Comparison of ENCODE assay signal across 8 mouse cellular contexts in genomic region chr9:77655181-77655934, GRCm38 (mm10). TPM values are rescaled to one million over a fixed set of nuclear protein-coding genes. Genes with fewer than 3 reads are reported as not detected.
DNase-seq lines count a peak whose midpoint lies in the region; ATAC-seq and TF ChIP-seq lines count a peak whose summit lies in the region.

No protein-coding gene starts in this region.

- ATAC-seq in forebrain, postnatal 0 days = peak; percentile 94

- no peaks in the 10 kb centered on the region for H3K27me3 ChIP-seq in forebrain, postnatal 0 days (ENCODE audit: insufficient read depth, low read length)

- H3K36me3 ChIP-seq in forebrain, postnatal 0 days (ENCODE audit: insufficient read depth) = no peaks in the 10 kb centered on the region
- H3K36me3 ChIP-seq in macrophage (ENCODE audit: inconsistent target) = no peaks in the 10 kb centered on the region

- peak overlapping the region; percentile 59 for H3K4me3 ChIP-seq in forebrain, postnatal 0 days (ENCODE audit: low read depth, low read length)
- peak overlapping the region; percentile 70 for H3K4me3 ChIP-seq in left cerebral cortex, adult 2 months
- H3K4me3 ChIP-seq in macrophage (ENCODE audit: inconsistent target) = peak overlapping the region; percentile 9; the same call in 1 of the 2 replicates

- H3K9ac ChIP-seq in forebrain, postnatal 0 days = peak overlapping the region; percentile 56

- no peaks in the 10 kb centered on the region for H3K9me3 ChIP-seq in forebrain, postnatal 0 days (ENCODE audit: low read length)

- H3K4me1 ChIP-seq in forebrain, postnatal 0 days (ENCODE audit: insufficient read depth) = no peaks in the 10 kb centered on the region

- no peak overlapping the region for H3K27ac ChIP-seq in forebrain, postnatal 0 days (ENCODE audit: low read depth, low read length)
- H3K27ac ChIP-seq in left cerebral cortex, adult 2 months = peak overlapping the region; percentile 50; the same call in 1 of the 2 replicates
- H3K27ac ChIP-seq in macrophage = no peak overlapping the region

- DNase-seq in Muller cell, postnatal 12 days (ENCODE audit: inconsistent ontology term) = peak; percentile 68
- peak; percentile 26 to 29 for DNase-seq in cerebellum, adult 18-20 months
- peak; percentile 70 for DNase-seq in forebrain, postnatal 0 days
- peak; percentile 38 for DNase-seq in induced T-regulatory cell, adult 2 months (ENCODE audit: low read depth)
- DNase-seq in left cerebral cortex, adult 2 months (ENCODE audit: extremely low spot score in 1 of 2, low spot score in 2 of 2) = peak; percentile 35 to 60
- peak; percentile 62 for DNase-seq in retina, embryonic 14.5 days (ENCODE audit: low spot score)
- DNase-seq in urinary bladder, postnatal 25 days (ENCODE audit: low spot score) = peak; percentile 23

- H3K79me2 ChIP-seq in macrophage (ENCODE audit: inconsistent target) = no peaks in the 10 kb centered on the region

- peak overlapping the region; percentile 99 for H3K4me2 ChIP-seq in forebrain, postnatal 0 days (ENCODE audit: low read depth)

- no peak; the same call in 1 of the 2 replicates for TF ChIP-seq CTCF in forebrain, postnatal 0 days (IDR thresholded peaks at IDR 0.05; ENCODE audit: low read depth)
- TF ChIP-seq CTCF in left cerebral cortex, adult 2 months (IDR thresholded peaks at IDR 0.05) = no peak

- intact Hi-C loops in left cerebral cortex, adult 2 months (cut with DNase I) = loop anchor here (2.0 to 10.0 kb wide), 2 partner anchors 95 to 369 kb away; no protein-coding TSS in a partner anchor

- WGBS in forebrain, postnatal 0 days = 3% methylated on average over 76 of the region's 85 CpGs
- 1% methylated on average over 85 of the region's 85 CpGs for WGBS in macrophage (ENCODE audit: missing documents)

RNA-seq across cellular contexts. Expression of gene Klhl31, which starts 19.1 kb away (rescaled TPM):
- total RNA-seq in forebrain, postnatal 0 days (2014; rRNA removed) = 0.05 and 0.08 TPM in 2 replicates
- polyA plus RNA-seq in forebrain, postnatal 0 days (2015; fragmentation: Nextera tagmentation; extraction: Ambion mirVana) = 0.06 and 0.08 TPM in 2 replicates
- total RNA-seq in left cerebral cortex, adult 2 months (2021) = under 1 TPM in 1 of 2 experiments, not detected in 1; 0.07 TPM
- not detected for total RNA-seq in macrophage (2018; cell fraction: chromatin; rRNA removed)
- not detected for total RNA-seq in macrophage (2018; cell fraction: cytosol; rRNA removed)
- not detected for total RNA-seq in macrophage (2018; cell fraction: nucleus; rRNA removed)
- not detected in 3 replicates for polyA plus RNA-seq in macrophage (2018)

Comparison
In these comparisons a context has a peak if more than half of its experiments do, and no peak if none do; other contexts are left out.
1. H3K4me3 ChIP-seq: peak in every context shown above with its lines; median percentile 70 in left cerebral cortex, adult 2 months; 59 in forebrain, postnatal 0 days; 9 in macrophage.